Mouse (Mus musculus): Measurements from ENCODE around the gene Slc39a9.

The Slc39a9 gene

GRCm38 (mm10) chr12:80719141-80719540 lies 75.5 kb downstream of the Slc39a9 start:
- no peak for DNase-seq (ENCODE audit: extremely low read depth, low read depth)

DNA sequence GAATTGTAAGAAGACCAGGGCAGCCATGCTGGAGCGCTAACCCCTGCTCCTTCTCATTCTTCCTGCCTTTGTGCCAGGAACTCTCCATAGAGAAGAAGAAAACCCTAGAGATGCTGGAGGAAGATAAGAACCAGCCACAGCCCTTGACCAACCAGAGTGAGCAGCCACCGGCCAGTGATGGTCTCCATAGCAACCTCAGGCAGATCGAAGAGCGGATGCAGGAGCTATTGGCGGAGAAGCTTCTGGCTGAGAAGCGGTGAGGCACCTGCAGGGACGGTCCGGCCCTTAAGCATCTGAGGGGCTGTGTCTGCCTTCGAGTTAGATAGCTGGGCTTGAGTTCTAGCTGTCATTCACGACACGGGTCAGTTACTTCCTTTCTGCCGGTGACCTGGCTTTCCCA lies 76.8 kb downstream of the Slc39a9 start:
- no peak for DNase-seq (ENCODE audit: extremely low read depth, low read depth)

DNA sequence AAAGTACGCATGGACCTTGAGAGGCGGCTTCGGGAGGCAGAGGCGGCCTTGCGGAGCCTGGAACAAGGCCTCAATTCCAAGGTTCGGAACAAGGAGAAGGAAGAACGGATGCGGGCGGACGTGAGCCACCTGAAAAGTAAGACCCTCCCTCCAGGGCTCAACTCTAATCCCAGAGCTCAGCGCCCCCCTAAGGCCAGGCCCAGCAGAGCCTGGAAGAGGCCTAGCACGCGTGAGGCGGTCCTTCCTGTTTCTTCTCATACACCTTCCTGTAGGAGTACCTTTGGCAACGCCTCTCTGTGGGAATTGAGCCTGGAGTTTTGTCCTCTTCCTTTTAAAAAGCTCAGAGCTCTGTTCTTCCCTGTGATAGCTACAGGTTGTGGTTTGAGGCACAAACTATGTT lies 77.8 kb downstream of the Slc39a9 start:
- no peak for DNase-seq (ENCODE audit: extremely low read depth, low read depth)

GRCm38 (mm10) chr12:80724853-80725559 lies 81.3 kb downstream of the Slc39a9 start:
- peak; percentile 48 for DNase-seq (ENCODE audit: extremely low read depth, low read depth)

DNA sequence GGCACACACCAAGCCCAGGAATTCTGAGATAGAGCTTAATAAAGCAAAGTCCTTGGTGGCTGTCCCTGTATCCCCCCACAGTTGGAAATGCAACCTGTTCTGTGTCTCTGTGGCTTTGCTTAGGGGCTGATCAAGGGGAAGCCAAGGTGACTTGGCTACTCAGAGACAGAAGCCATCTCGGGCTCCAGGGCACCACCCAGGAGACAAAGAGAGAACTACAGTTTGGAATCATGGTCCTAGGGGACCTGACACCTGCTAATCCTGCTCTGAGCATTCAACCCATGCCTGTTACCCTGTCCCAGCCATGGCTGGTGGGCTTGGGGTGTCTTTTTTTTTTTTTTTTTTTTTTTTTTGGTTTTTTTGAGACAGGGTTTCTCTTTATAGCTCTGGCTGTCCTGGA lies 84.5 kb downstream of the Slc39a9 start:
- DNase-seq (ENCODE audit: extremely low read depth, low read depth): no peak

DNA sequence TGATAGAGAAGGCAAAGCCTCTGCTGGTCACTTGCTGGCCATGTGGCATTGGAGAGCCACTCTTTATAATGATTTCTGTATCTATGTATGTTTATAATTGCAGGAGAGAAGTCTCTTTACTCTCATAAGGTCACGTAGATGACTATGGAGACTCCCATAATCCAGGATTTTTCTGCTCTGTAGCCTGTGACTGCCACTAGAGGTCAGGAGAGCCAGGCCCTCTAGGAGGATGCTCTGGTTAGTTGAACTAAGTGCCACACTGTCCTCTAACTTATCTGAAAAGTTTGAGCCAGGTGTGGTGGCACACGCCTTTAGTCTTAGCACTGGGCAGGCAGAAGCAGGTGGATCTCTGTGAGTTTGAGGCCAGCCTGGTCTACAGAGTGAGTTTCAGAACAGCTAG lies 85.1 kb downstream of the Slc39a9 start:
- DNase-seq (ENCODE audit: extremely low read depth, low read depth): no peak

DNA sequence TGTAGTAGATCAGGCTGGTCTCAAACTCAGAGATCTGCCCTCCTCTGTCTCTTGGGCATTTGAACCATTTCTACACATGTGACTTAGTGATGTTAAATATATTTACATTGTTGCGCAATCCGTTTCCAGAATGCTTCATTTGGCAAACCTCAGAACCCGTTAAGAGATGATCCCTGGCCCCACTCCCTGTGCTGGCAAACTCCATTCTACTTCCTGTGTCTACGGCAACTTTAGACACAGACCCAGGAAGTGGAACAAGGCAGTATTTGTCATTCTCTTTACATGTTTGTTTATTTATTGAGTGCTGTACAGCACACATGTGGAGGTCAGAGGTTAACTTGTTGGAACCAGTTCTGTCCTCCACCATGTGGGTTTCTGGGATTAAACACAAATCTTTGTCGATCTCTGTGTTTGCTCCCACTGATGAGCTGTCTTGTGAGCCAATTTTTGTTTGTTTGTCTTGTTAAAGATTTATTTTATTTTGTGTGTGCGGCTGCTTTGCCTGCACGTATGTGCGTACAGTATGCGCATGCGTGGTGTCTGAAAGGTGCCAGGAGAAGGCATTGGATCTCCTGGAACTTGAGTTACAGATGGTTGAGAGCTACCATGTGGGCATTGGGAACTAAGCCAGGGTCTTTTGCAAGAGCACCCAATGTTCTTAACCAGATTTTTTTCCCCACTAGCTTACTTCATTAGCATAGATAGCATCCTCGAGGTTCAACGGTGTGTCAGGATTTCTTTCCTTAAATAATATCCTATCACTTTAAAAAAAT lies 86.3 kb downstream of the Slc39a9 start:
- DNase-seq (ENCODE audit: extremely low read depth, low read depth): no peak

GRCm38 (mm10) chr12:80730567-80730966 lies 86.9 kb downstream of the Slc39a9 start:
- no peak for DNase-seq (ENCODE audit: extremely low read depth, low read depth)

Data from MEL-GATA-1-ER (cell line).